Mouse (Mus musculus) limb, embryonic 14.5 days (tissue): ENCODE results near the gene Rabgef1. TPM values are rescaled to one million over a fixed set of nuclear protein-coding genes. Genes with fewer than 3 reads are reported as not detected.

Experiments
- ATAC-seq: fragments of 200-750 bp; cut with Nextera tagmentation; 2 replicates; pipeline ENCODE4 v1.8.0; 2017; ENCODE audit warnings: low read depth, moderate number of reproducible peaks, moderate TSS enrichment; ENCODE audit not compliant: low FRiP score
- DNase-seq: peaks from one replicate; pipeline ENCODE4 v3.0.0-alpha.2; 2015; ENCODE audit warnings: low spot score
- H3K27ac ChIP-seq: fragments of 300-500 bp; sonication (generic); replicated peaks from 2 replicates; pipeline ENCODE4 v1.5.1; 2014; ENCODE audit warnings: low read depth, mild to moderate bottlenecking, low read length, moderate library complexity, mixed read lengths
- H3K27me3 ChIP-seq: fragments of 300-500 bp; sonication (generic); 2 replicates; pipeline ENCODE4 v1.6.1; 2014; ENCODE audit warnings: low read length, mixed read lengths; ENCODE audit not compliant: control insufficient read depth, insufficient read depth
- H3K36me3 ChIP-seq: fragments of 300-500 bp; sonication (generic); 2 replicates; pipeline ENCODE4 v1.6.1; 2014; ENCODE audit warnings: mild to moderate bottlenecking, low read length, moderate library complexity, mixed read lengths; ENCODE audit not compliant: control insufficient read depth, insufficient read depth
- H3K4me1 ChIP-seq: fragments of 300-500 bp; sonication (generic); 2 replicates; pipeline ENCODE4 v1.6.1; 2014; ENCODE audit warnings: antibody characterized with exemption, low read length, mixed read lengths; ENCODE audit not compliant: control insufficient read depth, insufficient read depth
- H3K4me2 ChIP-seq: fragments of 300-500 bp; sonication (generic); replicated peaks from 2 replicates; pipeline ENCODE4 v1.6.1; 2014; ENCODE audit warnings: low read depth, mild to moderate bottlenecking, low read length, moderate library complexity; ENCODE audit not compliant: severe bottlenecking
- H3K4me3 ChIP-seq: fragments of 300-500 bp; sonication (generic); replicated peaks from 2 replicates; pipeline ENCODE4 v1.5.1; 2014; ENCODE audit warnings: low read length
- H3K9ac ChIP-seq: fragments of 300-500 bp; sonication (generic); 2 replicates; pipeline ENCODE4 v1.6.1; 2014; ENCODE audit warnings: mild to moderate bottlenecking, low read depth, low read length, moderate library complexity; ENCODE audit not compliant: severe bottlenecking
- H3K9me3 ChIP-seq: fragments of 300-500 bp; sonication (generic); 2 replicates; pipeline ENCODE4 v1.6.1; 2016; ENCODE audit warnings: low read length; ENCODE audit not compliant: control insufficient read depth
- POLR2A ChIP-seq: fragments of 200-500 bp; IDR thresholded peaks from 2 replicates; pipeline ENCODE4 v1.8.0; 2012; ENCODE audit warnings: inconsistent platforms, mild to moderate bottlenecking, moderate library complexity, borderline replicate concordance; ENCODE audit not compliant: insufficient read depth, insufficient read length; ENCODE audit errors: extremely low read depth
- WGBS: fragments of 180-500 bp; shearing (Covaris S2); extraction: QIAGEN DNeasy Blood & Tissue Kit; methylation state at CpG from one replicate; pipeline ENCODE4 v1.1.7; 2014; 5-methylcytosine and 5-hydroxymethylcytosine counted together
- polyA plus RNA-seq, 2 experiments: library from polyadenylated mRNA; depleted of rRNA in 1 of 2; stranded (reverse) in 1 of 2; unstranded in 1 of 2; fragments of >200 nt; fragmentation: Nextera tagmentation in 1 of 2; extraction: Ambion mirVana in 1 of 2; gene quantifications; 2 replicates each; pipeline versions ENCODE4 v1.2.1 to v1.2.3; 2012 to 2014

Gene Rabgef1
- polyA plus RNA-seq, 2 experiments, result 19.4 to 20.2 TPM

GRCm38 (mm10) chr5:130171956-130172601 lies 481 bp downstream of the Rabgef1 start:
- Histone ChIP-seq H3K36me3 (no peaks in the 10 kb centered on the region), H3K4me3 (peak overlapping the region; percentile 92), H3K4me1 (peaks cover 7% of the 10 kb centered on the region), H3K9ac (peak overlapping the region; percentile 93), H3K27me3 (no peaks in the 10 kb centered on the region), H3K4me2 (peak overlapping the region; percentile 76), H3K9me3 (no peaks in the 10 kb centered on the region), H3K27ac (peak overlapping the region; percentile 72)
- DNase-seq, result peak; percentile 21
- 1% methylated on average over 31 of the region's 46 CpGs for WGBS
- ATAC-seq, result peak; percentile 72
- TF ChIP-seq POLR2A, result no peak

- peak overlapping the region; percentile 92; the same call in 1 of the 2 replicates for H3K4me3 ChIP-seq
- H3K27ac ChIP-seq, result no peak overlapping the region
- no peak for TF ChIP-seq POLR2A
- peaks cover 7% of the 10 kb centered on the region for H3K4me1 ChIP-seq
- H3K27me3 ChIP-seq, result no peaks in the 10 kb centered on the region
- H3K9me3 ChIP-seq, result no peaks in the 10 kb centered on the region
- 91% methylated on average over 4 of the region's 4 CpGs for WGBS
- H3K9ac ChIP-seq, result no peak overlapping the region
- DNase-seq, result no peak
- H3K36me3 ChIP-seq, result no peaks in the 10 kb centered on the region
- ATAC-seq, result no peak
- H3K4me2 ChIP-seq, result peak overlapping the region; percentile 76
Measured at GRCm38 (mm10) chr5:130173012-130173411, 1.4 kb downstream of the Rabgef1 start.

GRCm38 (mm10) chr5:130177871-130178270 lies 6.3 kb downstream of the Rabgef1 start:
- Histone ChIP-seq H3K4me2 (no peak overlapping the region), H3K27me3 (no peaks in the 10 kb centered on the region), H3K27ac (no peak overlapping the region), H3K9me3 (no peaks in the 10 kb centered on the region), H3K4me1 (peaks cover under 1% of the 10 kb centered on the region), H3K9ac (no peak overlapping the region), H3K36me3 (no peaks in the 10 kb centered on the region), H3K4me3 (no peak overlapping the region)
- 42% methylated on average over 4 of the region's 4 CpGs for WGBS
- DNase-seq, result no peak
- no peak for ATAC-seq
- TF ChIP-seq POLR2A, result no peak

- Histone ChIP-seq H3K27me3 (no peaks in the 10 kb centered on the region), H3K27ac (no peak overlapping the region), H3K4me2 (no peak overlapping the region), H3K9ac (no peak overlapping the region), H3K36me3 (no peaks in the 10 kb centered on the region), H3K4me3 (no peak overlapping the region), H3K9me3 (no peaks in the 10 kb centered on the region), H3K4me1 (no peaks in the 10 kb centered on the region)
- DNase-seq (no peak), ATAC-seq (no peak)
- 72% methylated on average over 7 of the region's 7 CpGs for WGBS
- no peak for TF ChIP-seq POLR2A
Measured at GRCm38 (mm10) chr5:130180362-130180761, 8.8 kb downstream of the Rabgef1 start.

GRCm38 (mm10) chr5:130181740-130182540 lies 10.3 kb downstream of the Rabgef1 start:
- no peak overlapping the region for H3K9ac ChIP-seq
- no peaks in the 10 kb centered on the region for H3K36me3 ChIP-seq
- no peaks in the 10 kb centered on the region for H3K27me3 ChIP-seq
- no peaks in the 10 kb centered on the region for H3K4me1 ChIP-seq
- H3K4me2 ChIP-seq, result no peak overlapping the region
- H3K27ac ChIP-seq, result no peak overlapping the region
- 84% methylated on average over 6 of the region's 6 CpGs for WGBS
- ATAC-seq (no peak), DNase-seq (no peak)
- H3K4me3 ChIP-seq, result no peak overlapping the region
- TF ChIP-seq POLR2A, result no peak
- H3K9me3 ChIP-seq, result no peaks in the 10 kb centered on the region

GRCm38 (mm10) chr5:130182541-130182821 lies 10.9 kb downstream of the Rabgef1 start:
- Histone ChIP-seq H3K36me3 (no peaks in the 10 kb centered on the region; the same call in 1 of the 2 replicates), H3K9ac (no peak overlapping the region), H3K9me3 (no peaks in the 10 kb centered on the region), H3K4me2 (no peak overlapping the region), H3K27ac (no peak overlapping the region), H3K27me3 (no peaks in the 10 kb centered on the region), H3K4me1 (no peaks in the 10 kb centered on the region), H3K4me3 (no peak overlapping the region)
- ATAC-seq, result no peak
- no peak for TF ChIP-seq POLR2A
- 80% methylated on average over 3 of the region's 3 CpGs for WGBS
- no peak for DNase-seq
